ENCODE assay signal across 2 mouse cellular contexts in genomic region chr2:177903276-177903675, GRCm38 (mm10). TPM values are rescaled to one million over a fixed set of nuclear protein-coding genes. Genes with fewer than 3 reads are reported as not detected.
"Had no signal": no experiment of that assay in that cellular context is flagged by ENCODE, and none has a peak within 500 bp of the region (broad histone marks: within the 10 kb centered on the region; RNA-seq: fewer than 3 reads in every experiment).

No protein-coding gene starts in this region.

RNA-seq across cellular contexts. Expression of gene Gm14327, which starts 6.4 kb away (rescaled TPM):
- total RNA-seq: monocyte, adult 5-6 weeks had no signal

RNA-seq across cellular contexts. Expression of gene Zfp972, which starts 22.1 kb away (rescaled TPM):
- total RNA-seq: midbrain, postnatal 0 days; monocyte, adult 5-6 weeks had no signal
